Mouse (Mus musculus) liver, adult 2 months (tissue): Measurements from ENCODE around the gene Glud1. TPM values are rescaled to one million over a fixed set of nuclear protein-coding genes. Genes with fewer than 3 reads are reported as not detected.

Source experiments
- DNase-seq: peaks from one replicate; pipeline ENCODE4 v3.0.0-alpha.2; 2011; ENCODE audit warnings: low read depth, low spot score; ENCODE audit errors: extremely low read depth
- H3K27ac ChIP-seq: fragments of 200-500 bp; replicated peaks from 2 replicates; pipeline ENCODE4 v1.5.1; 2012; ENCODE audit warnings: low read depth, mild to moderate bottlenecking, control low read depth, inconsistent platforms, low read length; ENCODE audit not compliant: insufficient read depth
- H3K27me3 ChIP-seq: fragments of 200-500 bp; 2 replicates; pipeline ENCODE4 v1.6.1; 2012; ENCODE audit warnings: mild to moderate bottlenecking, moderate library complexity, low read length, inconsistent platforms; ENCODE audit not compliant: control insufficient read depth, insufficient read depth
- H3K36me3 ChIP-seq: fragments of 200-500 bp; 2 replicates; pipeline ENCODE4 v1.6.1; 2012; ENCODE audit warnings: low read length, inconsistent platforms; ENCODE audit not compliant: control insufficient read depth, insufficient read depth
- H3K4me1 ChIP-seq: fragments of 200-500 bp; 2 replicates; pipeline ENCODE4 v1.6.1; 2011; ENCODE audit warnings: low read length; ENCODE audit not compliant: control insufficient read depth, insufficient read depth
- H3K4me3 ChIP-seq: fragments of 200-500 bp; 2 replicates; pipeline ENCODE4 v1.5.1; 2011; ENCODE audit warnings: low read depth, mild to moderate bottlenecking, control low read depth, low read length, moderate library complexity; ENCODE audit not compliant: insufficient read depth
- H3K79me2 ChIP-seq: fragments of 200-500 bp; 2 replicates; pipeline ENCODE4 v1.6.1; 2012; ENCODE audit warnings: inconsistent platforms, mild to moderate bottlenecking, low read length, moderate library complexity; ENCODE audit not compliant: control insufficient read depth, insufficient read depth
- H3K9ac ChIP-seq: fragments of 200-500 bp; 2 replicates; pipeline ENCODE4 v1.6.1; 2012; ENCODE audit warnings: low read depth, mild to moderate bottlenecking, control low read depth, inconsistent platforms, low read length
- CTCF ChIP-seq: fragments of 200-500 bp; IDR thresholded peaks from 2 replicates; pipeline ENCODE4 v1.5.1; 2011; ENCODE audit warnings: low read depth, low read length, control low read depth
- POLR2A ChIP-seq: fragments of 200-500 bp; IDR thresholded peaks from 2 replicates; pipeline ENCODE4 v1.6.1; 2011; ENCODE audit warnings: low read length, control low read depth; ENCODE audit not compliant: insufficient read depth; ENCODE audit errors: extremely low read depth
- WGBS: fragments of 180-500 bp; shearing (Covaris S2); methylation state at CpG from one replicate; pipeline ENCODE4 v1.1.7; 2018; 5-methylcytosine and 5-hydroxymethylcytosine counted together
- polyA plus RNA-seq: library from polyadenylated mRNA; depleted of rRNA; stranded (reverse); fragments of >200 nt; gene quantifications from 2 replicates; pipeline ENCODE4 v1.2.3, GENCODE M21; 2012
- total RNA-seq: library from RNA; depleted of rRNA; stranded (reverse); fragments of >200 nt; gene quantifications from 2 replicates; pipeline ENCODE4 v1.2.3, GENCODE M21; 2014

Gene Glud1
- total and polyA plus RNA-seq, 2 experiments, result 633 to 691 TPM

DNA sequence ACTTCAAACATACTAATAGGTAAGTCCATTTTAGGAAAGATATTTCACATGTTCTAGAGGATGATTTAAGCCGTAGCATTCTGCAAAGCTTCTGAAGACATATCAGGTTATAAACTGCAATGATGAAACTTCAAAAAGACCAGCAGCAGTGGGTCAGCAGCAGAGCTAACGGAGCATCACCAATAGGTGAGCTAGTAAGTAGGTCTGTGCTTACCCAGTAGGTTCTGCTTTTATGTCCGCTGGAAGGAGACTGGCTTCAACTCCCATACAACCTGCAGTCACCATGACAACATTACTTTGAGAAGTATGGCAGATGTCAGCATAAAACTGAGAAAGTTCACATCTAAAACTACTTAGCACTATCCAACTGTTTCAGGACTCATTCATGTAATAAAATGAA lies 16.9 kb upstream of the Glud1 start:
- Histone ChIP-seq H3K27me3 (no peaks in the 10 kb centered on the region), H3K36me3 (no peaks in the 10 kb centered on the region), H3K9ac (no peak overlapping the region), H3K79me2 (peaks cover 8% of the 10 kb centered on the region; the same call in 1 of the 2 replicates), H3K27ac (no peak overlapping the region), H3K4me3 (no peak overlapping the region), H3K4me1 (peaks cover 6% of the 10 kb centered on the region)
- no peak for DNase-seq
- 91% methylated on average over 3 of the region's 3 CpGs for WGBS
- TF ChIP-seq CTCF (no peak), POLR2A (no peak)

GRCm38 (mm10) chr14:34296350-34296749 lies 14.2 kb upstream of the Glud1 start:
- 69% methylated on average over 7 of the region's 7 CpGs for WGBS
- no peak overlapping the region for H3K27ac ChIP-seq
- TF ChIP-seq CTCF (no peak), POLR2A (no peak)
- peak; percentile 26 for DNase-seq
- no peaks in the 10 kb centered on the region for H3K36me3 ChIP-seq
- H3K79me2 ChIP-seq, result peaks cover 8% of the 10 kb centered on the region; the same call in 1 of the 2 replicates
- H3K27me3 ChIP-seq, result no peaks in the 10 kb centered on the region
- H3K9ac ChIP-seq, result no peak overlapping the region
- peaks cover 17% of the 10 kb centered on the region for H3K4me1 ChIP-seq
- no peak overlapping the region for H3K4me3 ChIP-seq

DNA sequence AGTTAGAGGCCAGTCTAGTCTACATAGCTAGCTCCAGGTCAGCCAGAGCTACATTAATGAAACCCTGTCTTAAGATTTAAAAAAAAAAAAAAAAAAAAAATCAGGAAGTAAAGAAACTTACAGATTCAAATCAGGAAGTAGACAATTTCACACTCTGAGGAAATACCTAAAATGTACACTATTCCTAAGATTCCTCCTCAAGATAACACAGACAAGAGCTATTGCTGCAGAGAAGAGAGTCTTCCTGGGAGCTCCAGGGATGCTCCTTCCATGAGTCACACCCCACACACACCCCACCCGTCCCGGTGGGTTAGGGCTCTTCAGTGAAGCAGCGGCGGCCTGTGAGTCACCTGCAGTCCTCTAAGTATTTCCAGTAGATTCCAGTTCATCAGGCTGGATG lies 13.5 kb upstream of the Glud1 start:
- Histone ChIP-seq H3K79me2 (peaks cover 9% of the 10 kb centered on the region; the same call in 1 of the 2 replicates), H3K9ac (no peak overlapping the region), H3K36me3 (no peaks in the 10 kb centered on the region), H3K4me1 (peaks cover 17% of the 10 kb centered on the region), H3K27me3 (no peaks in the 10 kb centered on the region), H3K27ac (no peak overlapping the region), H3K4me3 (no peak overlapping the region)
- TF ChIP-seq CTCF (no peak), POLR2A (no peak)
- no peak for DNase-seq
- 68% methylated on average over 4 of the region's 4 CpGs for WGBS

DNA sequence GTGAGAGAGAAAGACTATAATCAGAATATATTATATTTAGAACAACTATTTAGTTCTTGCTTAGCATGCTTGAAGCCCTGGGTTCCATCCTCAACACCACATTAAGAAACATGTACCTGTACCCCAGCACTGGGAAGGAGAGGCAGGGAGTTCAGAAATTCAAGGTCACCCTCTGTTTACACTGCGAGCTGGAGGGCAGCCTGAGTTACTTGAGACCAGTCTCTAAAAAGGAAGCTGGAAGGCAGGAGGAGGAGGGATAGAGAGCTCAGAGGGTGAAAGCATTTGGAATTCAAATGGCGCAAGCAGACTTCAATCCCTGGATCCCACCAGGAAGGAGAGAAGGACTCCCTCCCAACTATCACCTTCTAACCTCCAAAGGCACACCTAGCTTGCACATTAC lies 12.9 kb upstream of the Glud1 start:
- H3K4me3 ChIP-seq, result no peak overlapping the region
- H3K27ac ChIP-seq, result peak overlapping the region; percentile 62
- H3K27me3 ChIP-seq, result no peaks in the 10 kb centered on the region
- peaks cover 21% of the 10 kb centered on the region for H3K4me1 ChIP-seq
- no peak for TF ChIP-seq POLR2A
- TF ChIP-seq CTCF, result no peak
- 45% methylated on average over 2 of the region's 2 CpGs for WGBS
- H3K79me2 ChIP-seq, result peaks cover 11% of the 10 kb centered on the region; the same call in 1 of the 2 replicates
- no peak overlapping the region for H3K9ac ChIP-seq
- peak; percentile 62 for DNase-seq
- H3K36me3 ChIP-seq, result no peaks in the 10 kb centered on the region

DNA sequence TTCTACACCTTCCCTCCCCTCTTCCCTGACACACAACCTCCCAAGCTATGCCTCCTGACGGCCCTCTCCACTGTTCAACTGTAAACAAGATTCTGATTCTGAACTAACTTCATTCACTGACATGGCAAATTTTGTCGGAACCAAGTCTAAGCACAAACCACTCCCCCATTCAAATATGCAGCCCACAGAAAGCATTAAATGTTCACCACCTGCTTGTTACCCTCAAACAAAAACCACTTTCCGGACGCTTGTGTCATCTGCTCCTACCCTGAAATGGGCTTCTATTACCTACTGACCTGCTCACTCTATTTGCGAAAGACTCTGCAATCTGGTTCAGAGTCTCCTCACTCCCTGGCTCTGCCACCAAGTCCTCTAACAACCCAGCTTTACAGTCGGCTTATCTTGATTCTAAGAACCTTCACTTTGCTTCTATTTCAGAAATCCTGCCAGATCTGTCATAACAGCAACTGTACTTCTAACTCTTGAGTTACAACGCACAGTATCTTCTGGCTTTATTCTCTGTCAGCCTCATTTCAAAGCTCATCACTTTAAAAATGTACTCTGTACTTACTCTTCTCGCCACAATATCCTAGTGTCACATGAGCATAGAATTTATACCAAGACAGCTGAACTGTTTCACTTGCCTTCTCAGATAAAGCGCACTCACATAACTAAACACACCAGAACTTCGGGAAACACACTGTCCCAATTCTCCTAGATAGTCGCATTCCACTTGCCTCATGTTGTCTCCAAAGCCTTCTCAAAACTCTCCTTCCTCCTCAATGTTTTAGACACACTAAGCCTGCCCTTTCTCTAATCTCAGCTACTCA lies 11.4 kb upstream of the Glud1 start:
- no peaks in the 10 kb centered on the region for H3K36me3 ChIP-seq
- TF ChIP-seq CTCF, result no peak
- no peak for TF ChIP-seq POLR2A
- peak overlapping the region; percentile 92 for H3K27ac ChIP-seq
- DNase-seq, result peak; percentile 91
- peaks cover 11% of the 10 kb centered on the region; the same call in 1 of the 2 replicates for H3K79me2 ChIP-seq
- H3K4me1 ChIP-seq, result peaks cover 29% of the 10 kb centered on the region
- H3K9ac ChIP-seq, result peak overlapping the region; percentile 49
- 22% methylated on average over 11 of the region's 11 CpGs for WGBS
- no peaks in the 10 kb centered on the region for H3K27me3 ChIP-seq
- no peak overlapping the region for H3K4me3 ChIP-seq
